Mouse (Mus musculus) lung, postnatal 0 days (tissue): ENCODE measurements around the gene Gm49384. TPM values are rescaled to one million over a fixed set of nuclear protein-coding genes. Genes with fewer than 3 reads are reported as not detected.

ENCODE experiments used
- ATAC-seq: fragments of 200-750 bp; cut with Nextera tagmentation; 2 replicates; pipeline ENCODE4 v1.8.0; 2017; ENCODE audit warnings: moderate library complexity
- DNase-seq: peaks from one replicate; pipeline ENCODE4 v3.0.0-alpha.2; 2016; ENCODE audit warnings: low spot score
- H3K27ac ChIP-seq: fragments of 300-500 bp; sonication (generic); 2 replicates; pipeline ENCODE4 v1.5.1; 2014; ENCODE audit warnings: antibody characterized with exemption, mild to moderate bottlenecking, low read length, mixed read lengths
- H3K27me3 ChIP-seq: fragments of 300-500 bp; sonication (generic); replicated peaks from 2 replicates; pipeline ENCODE4 v1.6.1; 2014; ENCODE audit warnings: low read length, mixed read lengths; ENCODE audit not compliant: insufficient read depth
- H3K36me3 ChIP-seq: fragments of 300-500 bp; sonication (generic); 2 replicates; pipeline ENCODE4 v1.6.1; 2014; ENCODE audit warnings: low read length, mixed read lengths; ENCODE audit not compliant: insufficient read depth
- H3K4me1 ChIP-seq: fragments of 300-500 bp; sonication (generic); 2 replicates; pipeline ENCODE4 v1.6.1; 2014; ENCODE audit warnings: antibody characterized with exemption, low read depth, low read length, mixed read lengths; ENCODE audit not compliant: insufficient read depth
- H3K4me2 ChIP-seq: fragments of 300-500 bp; sonication (generic); replicated peaks from 2 replicates; pipeline ENCODE4 v1.6.1; 2014; ENCODE audit warnings: low read depth, mild to moderate bottlenecking, low read length, moderate library complexity, mixed read lengths
- H3K4me3 ChIP-seq: fragments of 300-500 bp; sonication (generic); 2 replicates; pipeline ENCODE4 v1.5.1; 2014; ENCODE audit warnings: low read depth, low read length
- H3K9ac ChIP-seq: fragments of 300-500 bp; sonication (generic); replicated peaks from 2 replicates; pipeline ENCODE4 v1.6.1; 2014; ENCODE audit warnings: low read depth, mild to moderate bottlenecking
- H3K9me3 ChIP-seq: fragments of 300-500 bp; sonication (generic); 2 replicates; pipeline ENCODE4 v1.6.1; 2016; ENCODE audit warnings: low read length, mixed read lengths
- CTCF ChIP-seq: IDR thresholded peaks from 2 replicates; pipeline ENCODE4 v1.5.1; 2016; ENCODE audit warnings: antibody characterized with exemption, mild to moderate bottlenecking
- EP300 ChIP-seq: IDR thresholded peaks from 2 replicates; pipeline ENCODE4 v1.6.1; 2016; ENCODE audit warnings: antibody characterized with exemption, mild to moderate bottlenecking, control low read depth
- WGBS: fragments of 180-500 bp; shearing (Covaris S2); extraction: QIAGEN DNeasy Blood & Tissue Kit; methylation state at CpG from one replicate; pipeline ENCODE4 v1.1.7; 2014; 5-methylcytosine and 5-hydroxymethylcytosine counted together
- microRNA-seq: library from miRNA; unstranded; fragments of <30 nt; microRNA quantifications from one replicate; pipeline ENCODE4, GENCODE M21; 2016
- polyA plus RNA-seq: library from polyadenylated mRNA; unstranded; fragments of >200 nt; fragmentation: Nextera tagmentation; extraction: Ambion mirVana; gene quantifications from 2 replicates; pipeline ENCODE4 v1.2.1, GENCODE M21; 2015

The Gm49384 gene
- polyA plus RNA-seq, 1 experiment from 2014 or later: 6.4 TPM

- Histone ChIP-seq H3K4me2 (no peak overlapping the region), H3K9me3 (no peaks in the 10 kb centered on the region), H3K27me3 (no peaks in the 10 kb centered on the region), H3K36me3 (no peaks in the 10 kb centered on the region), H3K4me1 (no peaks in the 10 kb centered on the region), H3K27ac (no peak overlapping the region), H3K4me3 (no peak overlapping the region), H3K9ac (no peak overlapping the region)
- ATAC-seq: no peak
- no peak for TF ChIP-seq EP300
- TF ChIP-seq CTCF: no peak
- 67% methylated on average over 13 of the region's 13 CpGs for WGBS
- no peak for DNase-seq
These were observed 54.0 kb downstream of the Gm49384 start for GRCm38 (mm10) chr12:69150049-69150448.

GRCm38 (mm10) chr12:69147166-69147735, 56.8 kb downstream of the Gm49384 start:
- WGBS: 88% methylated on average over 5 of the region's 5 CpGs
- no peaks in the 10 kb centered on the region for H3K36me3 ChIP-seq
- no peak overlapping the region for H3K27ac ChIP-seq
- no peak overlapping the region for H3K4me3 ChIP-seq
- no peaks in the 10 kb centered on the region for H3K4me1 ChIP-seq
- no peak for DNase-seq
- TF ChIP-seq EP300 (no peak), CTCF (no peak)
- H3K9me3 ChIP-seq: no peaks in the 10 kb centered on the region
- no peak for ATAC-seq
- no peaks in the 10 kb centered on the region for H3K27me3 ChIP-seq
- H3K4me2 ChIP-seq: no peak overlapping the region
- no peak overlapping the region for H3K9ac ChIP-seq

GRCm38 (mm10) chr12:69143460-69143859, 60.6 kb downstream of the Gm49384 start:
- no peak for TF ChIP-seq CTCF
- no peak for TF ChIP-seq EP300

GRCm38 (mm10) chr12:69139841-69140240, 64.2 kb downstream of the Gm49384 start:
- Histone ChIP-seq H3K4me3 (no peak overlapping the region), H3K4me1 (no peaks in the 10 kb centered on the region), H3K27ac (no peak overlapping the region), H3K27me3 (no peaks in the 10 kb centered on the region), H3K9ac (no peak overlapping the region), H3K36me3 (no peaks in the 10 kb centered on the region), H3K4me2 (no peak overlapping the region), H3K9me3 (no peaks in the 10 kb centered on the region)
- TF ChIP-seq EP300 (no peak), CTCF (no peak)
- WGBS: 82% methylated on average over 7 of the region's 7 CpGs
- DNase-seq (no peak), ATAC-seq (no peak)

More at GRCm38 (mm10) chr12:69143460-69143859, 60.6 kb downstream of the Gm49384 start:
- DNase-seq (no peak), ATAC-seq (no peak)
- no peaks in the 10 kb centered on the region for H3K36me3 ChIP-seq
- H3K27me3 ChIP-seq: no peaks in the 10 kb centered on the region
- H3K9ac ChIP-seq: no peak overlapping the region
- WGBS: 67% methylated on average over 6 of the region's 6 CpGs
- no peaks in the 10 kb centered on the region for H3K9me3 ChIP-seq
- no peak overlapping the region for H3K4me3 ChIP-seq
- no peak overlapping the region for H3K27ac ChIP-seq
- no peak overlapping the region for H3K4me2 ChIP-seq
- H3K4me1 ChIP-seq: no peaks in the 10 kb centered on the region

Small RNA genes lying within 50 kb of the gene (microRNA-seq; reads per million reads assigned to microRNA genes)
- gene Gm47287 (not detected), gene Gm47295 (not detected)

Other genes starting within 250 kb of the Gm49384 start
- 1,546 and 1,642 TPM in 2 replicates for gene Rps29, start 45.1 kb downstream of the Gm49384 start, polyA plus RNA-seq
- gene Lrr1, start 35.5 kb downstream of the Gm49384 start, polyA plus RNA-seq: 1.9 and 2.3 TPM in 2 replicates
- 481 and 510 TPM in 2 replicates for gene Rpl36al, start 20.2 kb downstream of the Gm49384 start, polyA plus RNA-seq
- gene Mgat2, start 20.1 kb downstream of the Gm49384 start, polyA plus RNA-seq: 45.7 and 50.0 TPM in 2 replicates
- gene Gm49383, start 7.2 kb downstream of the Gm49384 start, polyA plus RNA-seq: 7.9 and 8.2 TPM in 2 replicates
- gene Dnaaf2, start 5.8 kb downstream of the Gm49384 start, polyA plus RNA-seq: 5.8 and 6.3 TPM in 2 replicates
- 5.3 and 6.1 TPM in 2 replicates for gene Pole2, start 23.9 kb upstream of the Gm49384 start, polyA plus RNA-seq
- 22.7 and 25.5 TPM in 2 replicates for gene Klhdc1, start 36.9 kb upstream of the Gm49384 start, polyA plus RNA-seq
- gene Klhdc2, start 92.4 kb upstream of the Gm49384 start, polyA plus RNA-seq: 82.1 and 83.9 TPM in 2 replicates
- gene Nemf, start 152.9 kb upstream of the Gm49384 start, polyA plus RNA-seq: 65.5 and 68.5 TPM in 2 replicates
- 86.3 and 92.5 TPM in 2 replicates for gene Arf6, start 167.9 kb upstream of the Gm49384 start, polyA plus RNA-seq
- 2.6 and 3.2 TPM in 2 replicates for gene Gm9887, start 168.2 kb upstream of the Gm49384 start, polyA plus RNA-seq